Mouse (Mus musculus) CH12.LX (cell line): Measurements from ENCODE around the gene Gm28053. TPM values are rescaled to one million over a fixed set of nuclear protein-coding genes. Genes with fewer than 3 reads are reported as not detected.

Experiments used
- DNase-seq: peaks from one replicate; pipeline ENCODE4 v3.0.0-alpha.2; 2013; ENCODE audit errors: extremely low read depth
- H3K27ac ChIP-seq: 2 replicates; pipeline ENCODE4 v1.5.1; 2012; ENCODE audit warnings: low read depth, mild to moderate bottlenecking, control low read depth, moderate library complexity; ENCODE audit not compliant: insufficient read depth
- H3K27me3 ChIP-seq: replicated peaks from 2 replicates; pipeline ENCODE3; 2012; ENCODE audit warnings: inconsistent platforms
- H3K36me3 ChIP-seq, 2 experiments: replicated peaks in 1 of 2; 2 replicates each; pipeline versions ENCODE3 to v1.6.1; 2012; ENCODE audit warnings: inconsistent platforms in 1 of 2, low read length in 1 of 2, mild to moderate bottlenecking in 1 of 2, mixed read lengths in 1 of 2, moderate library complexity in 1 of 2; ENCODE audit not compliant: control insufficient read depth in 1 of 2, insufficient read depth in 1 of 2
- H3K4me1 ChIP-seq, 2 experiments: 2 replicates each; pipeline ENCODE4 v1.6.1; 2012; ENCODE audit warnings: inconsistent platforms in 1 of 2, moderate library complexity in 1 of 2; ENCODE audit not compliant: insufficient read depth in 2 of 2, control insufficient read depth in 1 of 2
- H3K4me2 ChIP-seq: 2 replicates; pipeline ENCODE4 v1.6.1; 2012; ENCODE audit warnings: low read depth, mild to moderate bottlenecking, control low read depth; ENCODE audit not compliant: poor library complexity, insufficient read depth, severe bottlenecking
- H3K4me3 ChIP-seq, 3 experiments: fragments of 150-350 bp in 1 of 3; sonication (generic) in 1 of 3; replicated peaks in 1 of 3; 2 replicates each; pipeline versions ENCODE3 to v1.5.1; 2011 to 2012; ENCODE audit warnings: low read depth in 2 of 3, low read length in 2 of 3, mild to moderate bottlenecking in 2 of 3, moderate library complexity in 2 of 3, control low read depth in 1 of 3, improper control_type of control experiment in 1 of 3, inconsistent platforms in 1 of 3, mixed read lengths in 1 of 3; ENCODE audit not compliant: poor library complexity in 1 of 3
- H3K79me2 ChIP-seq: replicated peaks from 2 replicates; pipeline ENCODE4 v1.6.1; 2012; ENCODE audit warnings: mild to moderate bottlenecking, moderate library complexity; ENCODE audit not compliant: control insufficient read depth, poor library complexity, insufficient read depth, severe bottlenecking; ENCODE audit errors: extremely low read depth
- H3K9ac ChIP-seq: 2 replicates; pipeline ENCODE4 v1.6.1; 2012; ENCODE audit warnings: low read depth, mild to moderate bottlenecking, control low read depth, moderate library complexity; ENCODE audit not compliant: insufficient read depth
- H3K9me3 ChIP-seq: replicated peaks from 2 replicates; pipeline ENCODE3; 2012; ENCODE audit warnings: low read length, inconsistent platforms, mixed read lengths
- CHD1 ChIP-seq: IDR thresholded peaks from 2 replicates; pipeline ENCODE4 v1.6.1; 2012; ENCODE audit warnings: low read depth, low read length, improper control_type of control experiment, inconsistent platforms
- CHD2 ChIP-seq: IDR thresholded peaks from 2 replicates; pipeline ENCODE4 v1.6.1; 2011; ENCODE audit warnings: low read length, improper control_type of control experiment
- E2F4 ChIP-seq: IDR thresholded peaks from 2 replicates; pipeline ENCODE4 v1.6.1; 2011; ENCODE audit warnings: low read depth, low read length, improper control_type of control experiment; ENCODE audit not compliant: insufficient replicate concordance
- ETS1 ChIP-seq: conservative IDR thresholded peaks from 2 replicates; pipeline ENCODE4 v1.6.1; 2012; ENCODE audit warnings: low read depth, mild to moderate bottlenecking, inconsistent platforms, low read length, improper control_type of control experiment, moderate library complexity
- GABPA ChIP-seq: IDR thresholded peaks from 2 replicates; pipeline ENCODE4 v1.6.1; 2012; ENCODE audit warnings: low read depth, low read length, improper control_type of control experiment, inconsistent platforms; ENCODE audit not compliant: insufficient replicate concordance
- HCFC1 ChIP-seq: IDR thresholded peaks from 2 replicates; pipeline ENCODE4 v1.6.1; 2012; ENCODE audit warnings: low read depth, mild to moderate bottlenecking, inconsistent platforms, low read length, improper control_type of control experiment
- JUN ChIP-seq: IDR thresholded peaks from 2 replicates; pipeline ENCODE4 v1.6.1; 2011; ENCODE audit warnings: low read depth, mild to moderate bottlenecking, low read length, improper control_type of control experiment, moderate library complexity; ENCODE audit not compliant: insufficient read depth
- MYC ChIP-seq: IDR thresholded peaks from 2 replicates; pipeline ENCODE4 v1.6.1; 2011; ENCODE audit warnings: low read depth, mild to moderate bottlenecking, improper control_type of control experiment, low read length
- NELFE ChIP-seq: IDR thresholded peaks from 2 replicates; pipeline ENCODE4 v1.6.1; 2011; ENCODE audit warnings: low read depth, low read length, improper control_type of control experiment
- POLR2A ChIP-seq: IDR thresholded peaks from 2 replicates; pipeline ENCODE4 v1.6.1; 2011; ENCODE audit warnings: low read depth, mild to moderate bottlenecking, improper control_type of control experiment, low read length
- SIN3A ChIP-seq: IDR thresholded peaks from 2 replicates; pipeline ENCODE4 v1.6.1; 2012; ENCODE audit warnings: low read length, improper control_type of control experiment, inconsistent platforms
- TBP ChIP-seq: conservative IDR thresholded peaks from 2 replicates; pipeline ENCODE4 v1.6.1; 2011; ENCODE audit warnings: low read depth, low read length, improper control_type of control experiment
- UBTF ChIP-seq: IDR thresholded peaks from 2 replicates; pipeline ENCODE4 v1.6.1; 2012; ENCODE audit warnings: low read depth, mild to moderate bottlenecking, inconsistent platforms, low read length, improper control_type of control experiment, moderate library complexity
- ZMIZ1 ChIP-seq: IDR thresholded peaks from 2 replicates; pipeline ENCODE4 v1.6.1; 2012; ENCODE audit warnings: low read depth, mild to moderate bottlenecking, inconsistent platforms, low read length, improper control_type of control experiment
- ZNF384 ChIP-seq: IDR thresholded peaks from 2 replicates; pipeline ENCODE4 v1.6.1; 2012; ENCODE audit warnings: low read depth, low read length, improper control_type of control experiment, inconsistent platforms
- dilution Hi-C: fragments of 300-500 bp; cut with MboI; formaldehyde crosslinking; loops from 2 replicates; pipeline ENCODE4 v1.14.3; 2020; ENCODE audit warnings: low sequenced_read_pairs; ENCODE audit not compliant: extremely low pct_unique_long_range_greater_than_20kb, extremely low pct_ligation_motif_present
- in situ Hi-C: fragments of 300-500 bp; cut with MboI; formaldehyde crosslinking; loops from 3 replicates; pipeline ENCODE4 v1.14.3; 2019; ENCODE audit warnings: low sequenced_read_pairs, low pct_ligation_motif_present, low pct_unique_long_range_greater_than_20kb, mixed read lengths
- polyA plus RNA-seq: library from polyadenylated mRNA; unstranded; fragments of >175 nt; gene quantifications from 2 replicates; pipeline ENCODE4 v1.2.1, GENCODE M21; 2012; ENCODE audit warnings: low read depth; ENCODE audit not compliant: insufficient read length
- total RNA-seq, 2 experiments: library from RNA; depleted of rRNA; stranded (reverse); fragments of 300-350 nt in 1 of 2; fragments of >200 nt in 1 of 2; gene quantifications; 2 replicates each; pipeline ENCODE4 v1.2.3; 2012 to 2014

The Gm28053 gene
- total and polyA plus RNA-seq, 3 experiments = 8.0 to 22.7 (median 10.0) TPM

DNA sequence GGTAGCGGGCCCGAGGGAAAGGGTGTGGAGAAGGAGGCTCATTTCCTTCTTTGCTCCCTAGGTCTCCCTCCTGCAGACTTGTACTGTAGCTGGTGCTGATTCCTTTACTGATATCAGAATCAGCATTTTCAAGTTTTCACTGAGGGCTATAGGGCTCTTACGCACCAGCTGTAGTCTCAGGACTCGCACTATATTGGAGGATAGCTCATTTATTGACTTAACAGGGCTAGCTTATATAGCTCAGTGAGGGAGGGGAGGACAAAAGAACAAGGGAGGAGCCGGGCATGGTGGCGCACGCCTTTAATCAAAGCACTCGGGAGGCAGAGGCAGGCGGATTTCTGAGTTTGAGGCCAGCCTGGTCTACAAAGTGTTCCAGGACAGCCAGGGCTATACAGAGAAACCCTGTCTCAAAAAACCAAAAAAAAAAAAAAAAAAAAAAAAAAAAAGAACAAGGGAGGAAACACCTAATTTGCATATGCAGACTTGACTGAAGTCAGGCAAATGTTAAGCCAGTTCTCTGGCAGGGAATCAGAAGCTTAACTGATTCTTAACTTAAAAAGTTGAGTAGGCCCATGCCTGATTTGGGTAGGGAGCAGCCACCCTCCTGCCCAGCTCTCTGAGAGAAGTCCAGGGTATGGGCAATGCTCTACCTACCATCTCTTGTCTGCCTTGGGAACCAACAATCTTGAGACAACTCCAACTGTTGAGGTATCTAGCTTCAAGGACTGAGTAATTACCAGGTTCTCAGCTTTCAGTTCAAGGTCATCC lies 43.9 kb upstream of the Gm28053 start:
- Histone ChIP-seq H3K9ac (peak overlapping the region; percentile 78), H3K4me1 (peaks cover 13 to 50% of the 10 kb centered on the region in 2 experiments), H3K4me3 (peak overlapping the region; percentile 20 to 34 (median 28)), H3K4me2 (peak overlapping the region; percentile 66), H3K27ac (peak overlapping the region; percentile 97), H3K36me3 (peaks cover 0 to 6% of the 10 kb centered on the region in 2 experiments), H3K27me3 (no peaks in the 10 kb centered on the region), H3K9me3 (peaks cover 4% of the 10 kb centered on the region), H3K79me2 (peaks cover 20% of the 10 kb centered on the region)
- TF ChIP-seq GABPA (no peak), TBP (peak; percentile 74; the same call in 1 of the 2 replicates), UBTF (no peak), ETS1 (peak; percentile 38; the same call in 1 of the 2 replicates), CHD2 (no peak), POLR2A (peak; percentile 49), MYC (0 out of 2 replicates have a peak, but pooled peaks have one; percentile 20), HCFC1 (peak; percentile 36), ZNF384 (peak; percentile 97), NELFE (0 out of 2 replicates have a peak, but pooled peaks have one; percentile 41), JUN (no peak), SIN3A (peak; percentile 11; the same call in 1 of the 2 replicates)
- in situ Hi-C loops = no loop called here
- DNase-seq = no peak
- dilution Hi-C loops = no loop called here

DNA sequence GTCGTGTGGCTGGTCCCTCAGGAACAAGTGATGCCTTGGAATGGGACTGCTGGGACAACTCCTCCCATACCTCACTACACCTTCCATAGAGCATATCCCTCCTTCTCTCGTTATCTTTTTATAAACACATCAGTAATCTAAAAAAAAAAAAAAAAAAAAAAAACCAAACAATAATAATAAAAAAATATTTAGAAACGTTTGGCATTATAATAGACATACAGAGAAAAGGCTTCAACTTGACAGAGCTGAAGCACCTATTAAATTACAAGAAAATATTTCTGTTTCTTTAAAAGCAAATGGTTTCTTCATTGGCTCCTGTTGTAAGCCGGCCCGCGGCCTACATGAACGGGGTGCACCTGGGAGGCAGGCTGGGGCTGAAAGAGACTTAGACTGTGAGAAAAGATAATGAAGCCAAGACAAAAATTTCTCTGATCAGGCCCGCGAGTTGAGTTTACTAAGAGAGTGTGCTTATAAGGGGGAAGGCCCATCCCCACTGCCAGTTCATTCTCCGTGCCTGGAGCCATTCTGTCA lies 42.9 kb upstream of the Gm28053 start:
- no peak for DNase-seq
- H3K4me3 ChIP-seq = peak overlapping the region; percentile 49 to 64 (median 59)
- H3K4me2 ChIP-seq = peak overlapping the region; percentile 93
- peaks cover 22% of the 10 kb centered on the region for H3K79me2 ChIP-seq
- H3K36me3 ChIP-seq = peaks cover 0 to 13% of the 10 kb centered on the region in 2 experiments
- in situ Hi-C loops (no loop called here), dilution Hi-C loops (no loop called here)
- H3K27ac ChIP-seq = peak overlapping the region; percentile 97
- H3K9ac ChIP-seq = peak overlapping the region; percentile 89
- H3K27me3 ChIP-seq = no peaks in the 10 kb centered on the region
- peaks cover 4% of the 10 kb centered on the region for H3K9me3 ChIP-seq
- no peak for TF ChIP-seq ZMIZ1
- TF ChIP-seq CHD1 = peak; percentile 92
- TF ChIP-seq ZNF384 = peak; percentile 64
- TF ChIP-seq E2F4 = no peak
- H3K4me1 ChIP-seq = peaks cover 23 to 53% of the 10 kb centered on the region in 2 experiments
